ENCODE assay signal across 8 mouse cellular contexts in the genomic region with DNA sequence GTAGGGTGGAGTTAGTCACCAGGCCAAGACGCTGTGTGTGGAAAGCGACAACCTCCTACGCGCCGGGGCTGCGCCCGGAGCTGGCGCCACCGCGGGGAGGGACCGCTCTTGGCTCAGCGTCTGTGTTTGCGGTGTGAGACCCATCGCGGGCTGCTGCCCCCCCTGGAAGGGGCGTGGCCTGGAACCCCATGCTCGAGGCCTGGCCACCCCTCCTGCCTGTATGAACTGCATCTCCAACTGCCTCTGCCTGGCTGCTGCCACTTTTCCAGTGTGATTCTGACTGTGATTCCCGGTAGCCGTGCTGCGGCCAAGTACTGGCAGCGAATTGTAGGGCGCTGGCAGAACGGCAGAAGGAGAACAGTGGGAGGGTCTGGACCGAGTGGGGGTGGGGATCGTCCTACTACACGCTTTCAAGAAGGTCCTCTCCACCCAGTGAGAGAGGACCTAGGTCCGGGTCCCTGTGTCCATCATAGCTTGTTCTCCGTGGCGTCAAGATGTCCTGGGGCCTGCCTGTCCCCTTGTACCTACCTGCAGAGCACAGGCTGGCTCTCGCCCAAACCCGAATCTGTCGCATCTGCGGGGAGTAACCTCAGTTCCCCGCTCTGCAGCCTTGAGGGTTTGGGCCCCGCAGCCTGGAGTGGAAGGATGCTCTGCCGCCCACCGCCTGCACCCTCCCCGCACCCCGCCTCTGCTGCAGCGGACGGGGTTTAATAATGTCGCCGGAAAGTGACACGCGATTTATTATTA. TPM values are rescaled to one million over a fixed set of nuclear protein-coding genes. Genes with fewer than 3 reads are reported as not detected.
DNase-seq lines count a peak whose midpoint lies in the region; TF ChIP-seq lines count a peak whose summit lies in the region.

No protein-coding gene starts in this region.

- under 1% methylated on average over 45 of the region's 45 CpGs for WGBS in forebrain, embryonic 10.5 days

- H3K36me3 ChIP-seq in ES-E14 (ENCODE audit: control insufficient read depth, insufficient read depth, low read length, poor library complexity, severe bottlenecking): no peaks in the 10 kb centered on the region
- H3K36me3 ChIP-seq in forebrain, embryonic 10.5 days (replicated peaks): no peaks in the 10 kb centered on the region

- peak overlapping the region; percentile 35 to 52; a peak in 3 of 4 replicates for H3K4me3 ChIP-seq in ES-E14 (ENCODE audit: insufficient read depth in 1 of 2, low read depth in 1 of 2, low read length in 2 of 2, poor library complexity in 1 of 2, severe bottlenecking in 1 of 2)
- H3K4me3 ChIP-seq in forebrain, embryonic 10.5 days: peak overlapping the region; percentile 42

- intact Hi-C loops in heart, postnatal 14 days (cut with DNase I): loop anchor here (5.0 kb wide), 1 partner anchor 82 kb away; no protein-coding TSS in a partner anchor

- DNase-seq in ES-E14 (ENCODE audit: low read depth, low spot score): no peak
- peak; percentile 88 for DNase-seq in brain, adult 2 months (ENCODE audit: low read depth, low spot score)
- DNase-seq in forebrain, embryonic 10.5 days (ENCODE audit: extremely low spot score, low spot score): peak; percentile 47
- peak; percentile 78 to 81 for DNase-seq in heart, postnatal 14 days
- DNase-seq in kidney, postnatal 25 days: peak; percentile 55 to 77
- DNase-seq in lung, postnatal 10 days: peak; percentile 94
- peak; percentile 27 for DNase-seq in right cerebral cortex, postnatal 14 days
- no peak for DNase-seq in yolk sac, embryonic 10.5 days (ENCODE audit: low spot score)

- in situ Hi-C loops in ES-E14 (cut with MboI; ENCODE audit: low sequenced_read_pairs in 2 of 2, unreplicated experiment in 2 of 2): no loop called here

- H3K9me3 ChIP-seq in ES-E14 (ENCODE audit: control insufficient read depth, insufficient read depth, low read depth, low read length): no peaks in the 10 kb centered on the region
- H3K9me3 ChIP-seq in forebrain, embryonic 10.5 days: no peaks in the 10 kb centered on the region

- H3K27ac ChIP-seq in ES-E14 (ENCODE audit: insufficient read depth, low read depth, low read length, poor library complexity, severe bottlenecking): no peak overlapping the region
- no peak overlapping the region for H3K27ac ChIP-seq in forebrain, embryonic 10.5 days

- peaks cover 99% of the 10 kb centered on the region for H3K27me3 ChIP-seq in forebrain, embryonic 10.5 days (ENCODE audit: poor library complexity, severe bottlenecking)

- H3K9ac ChIP-seq in ES-E14 (ENCODE audit: insufficient read depth, low read depth, low read length, poor library complexity, severe bottlenecking): peak overlapping the region; percentile 27; the same call in 1 of the 2 replicates

- peaks cover 5 to 6% of the 10 kb centered on the region in 2 experiments; a peak in 3 of 4 replicates for H3K4me1 ChIP-seq in ES-E14 (ENCODE audit: control insufficient read depth in 2 of 2, insufficient read depth in 2 of 2, low read length in 2 of 2, poor library complexity in 1 of 2)
- peaks cover 71% of the 10 kb centered on the region for H3K4me1 ChIP-seq in forebrain, embryonic 10.5 days

TF ChIP-seq in ES-E14, 5 proteins besides CTCF, POLR2A, EP300 and RAD21:
- TF ChIP-seq MAFK (IDR thresholded peaks at IDR 0.05; ENCODE audit: insufficient read depth, low read depth, low read length) (no peak), CHD2 (IDR thresholded peaks at IDR 0.05; ENCODE audit: low read depth, low read length) (no peak), HCFC1 (IDR thresholded peaks at IDR 0.05; ENCODE audit: borderline replicate concordance, insufficient read depth, low read length) (no peak), ZNF384 (IDR thresholded peaks at IDR 0.05; ENCODE audit: low read depth, low read length) (no peak), ZC3H11A (IDR thresholded peaks at IDR 0.05; ENCODE audit: borderline replicate concordance, low read depth, low read length) (no peak)

RNA-seq across cellular contexts. Expression of a gene that starts 4.9 kb away (rescaled TPM):
- total RNA-seq in ES-E14 (2012; rRNA removed): 0.63 and 1.2 TPM in 2 replicates
- 0.20 and 0.63 TPM in 2 replicates for polyA plus RNA-seq in forebrain, embryonic 10.5 days (2016; fragmentation: Nextera tagmentation; extraction: Ambion mirVana)
- total RNA-seq in heart, postnatal 14 days (2021): 1 to 10 TPM; 4.9 to 7.0 TPM

RNA-seq across cellular contexts. Expression of a gene that starts 32.6 kb away (rescaled TPM):
- total RNA-seq in ES-E14 (2012; rRNA removed): 4.0 and 7.1 TPM in 2 replicates
- 6.3 and 6.9 TPM in 2 replicates for polyA plus RNA-seq in forebrain, embryonic 10.5 days (2016; fragmentation: Nextera tagmentation; extraction: Ambion mirVana)
- total RNA-seq in heart, postnatal 14 days (2021): 10 to 100 TPM; 15.7 to 19.1 TPM

RNA-seq across cellular contexts. Expression of a gene that starts 34.4 kb away (rescaled TPM):
- 0.45 and 1.5 TPM in 2 replicates for total RNA-seq in ES-E14 (2012; rRNA removed)
- 0.15 and 0.25 TPM in 2 replicates for polyA plus RNA-seq in forebrain, embryonic 10.5 days (2016; fragmentation: Nextera tagmentation; extraction: Ambion mirVana)
- total RNA-seq in heart, postnatal 14 days (2021): under 1 TPM in 1 of 2 experiments, not detected in 1; 0.19 TPM

Comparison
In these comparisons a context has a peak if more than half of its experiments do, and no peak if none do; other contexts are left out.
1. DNase-seq: peak in brain, adult 2 months (single experiment), forebrain, embryonic 10.5 days (single experiment), heart, postnatal 14 days (2 of 2), kidney, postnatal 25 days (2 of 2), lung, postnatal 10 days (single experiment) and right cerebral cortex, postnatal 14 days (single experiment); none in ES-E14 (single experiment) and yolk sac, embryonic 10.5 days (single experiment).